Mouse (Mus musculus) liver, postnatal 0 days (tissue): ENCODE data around the gene Ctsd.

Experiments used
- CTCF ChIP-seq: sonication (generic); IDR thresholded peaks from 2 replicates; pipeline ENCODE4 v1.5.1; 2016; ENCODE audit warnings: antibody characterized with exemption, low read depth
- EP300 ChIP-seq: IDR thresholded peaks from 2 replicates; pipeline ENCODE4 v1.6.1; 2016; ENCODE audit warnings: antibody characterized with exemption, low read depth, mild to moderate bottlenecking

GRCm38 (mm10) chr7:142373641-142374412 lies 14.0 kb downstream of the Ctsd start, which contains the start of gene Ifitm10:
- TF ChIP-seq CTCF = no peak
- no peak for TF ChIP-seq EP300
